In genomic region chr2:105301082-105301481, GRCm38 (mm10) we compare ENCODE assay signal across 17 mouse cellular contexts.
"Had no signal": no experiment of that assay in that cellular context is flagged by ENCODE, and none has a peak within 500 bp of the region (broad histone marks: within the 10 kb centered on the region; RNA-seq: fewer than 3 reads in every experiment).

No protein-coding gene starts in this region.

- H3K36me3 ChIP-seq: lung, embryonic 15.5 days; midbrain, embryonic 10.5 days; midbrain, embryonic 12.5 days; neural tube, embryonic 13.5 days; neural tube, embryonic 15.5 days had no signal

- DNase-seq: lung, adult 18-20 months; midbrain, embryonic 14.5 days; right cerebral cortex, adult 18-20 months; right cerebral cortex, postnatal 25 days; right cerebral cortex, postnatal 4 days; spleen, adult 18-20 months; thymus, adult 18-20 months; thymus, postnatal 14 days; thymus, postnatal 36 days had no signal

- H3K9me3 ChIP-seq: lung, embryonic 15.5 days; midbrain, embryonic 10.5 days; midbrain, embryonic 12.5 days; neural tube, embryonic 13.5 days; neural tube, embryonic 15.5 days had no signal

- H3K4me1 ChIP-seq: midbrain, embryonic 10.5 days; midbrain, embryonic 12.5 days; neural tube, embryonic 15.5 days had no signal

- H3K4me2 ChIP-seq: lung, embryonic 15.5 days; midbrain, embryonic 12.5 days; neural tube, embryonic 13.5 days; neural tube, embryonic 15.5 days had no signal

- ATAC-seq: midbrain, embryonic 16.5 days had no signal

- H3K4me3 ChIP-seq: lung, embryonic 15.5 days; midbrain, embryonic 10.5 days; midbrain, embryonic 12.5 days; myocyte; neural tube, embryonic 13.5 days; neural tube, embryonic 15.5 days had no signal

- H3K9ac ChIP-seq: liver, embryonic 14.5 days; lung, embryonic 15.5 days; midbrain, embryonic 12.5 days; neural tube, embryonic 13.5 days; neural tube, embryonic 15.5 days had no signal

- H3K27me3 ChIP-seq: lung, embryonic 15.5 days; neural tube, embryonic 13.5 days; neural tube, embryonic 15.5 days had no signal

- H3K27ac ChIP-seq: liver, embryonic 14.5 days; lung, embryonic 15.5 days; midbrain, embryonic 10.5 days; midbrain, embryonic 12.5 days; neural tube, embryonic 13.5 days; neural tube, embryonic 15.5 days had no signal
